Mouse (Mus musculus) natural killer cell, adult 2 months (primary cell): ENCODE data around the gene Mrpl20.
"Not testable (repeated sequence)": the region's sequence is repeated elsewhere in the genome, so short reads cannot be mapped to it uniquely, and the experiment has no call there.

Experiments used
- DNase-seq, 2 experiments: peaks; one replicate each; pipeline ENCODE4 v3.0.0; 2022; ENCODE audit warnings: low spot score in 2 of 2

Mrpl20 gene

GRCm38 (mm10) chr4:155783486-155784080, 19.1 kb upstream of the Mrpl20 start:
- DNase-seq = no peak

- DNase-seq = peak; percentile 40 to 59
Measured at GRCm38 (mm10) chr4:155784081-155784701, 18.5 kb upstream of the Mrpl20 start.

- no peak for DNase-seq
Measured at GRCm38 (mm10) chr4:155785246-155785645, 17.4 kb upstream of the Mrpl20 start.

GRCm38 (mm10) chr4:155785819-155786218, 16.9 kb upstream of the Mrpl20 start, which contains the start of gene Tmem88b:
TSS of gene Tmem88b (minus strand) at chr4:155785874.
- DNase-seq = no peak

GRCm38 (mm10) chr4:155788300-155788699, 14.4 kb upstream of the Mrpl20 start:
- no peak for DNase-seq

GRCm38 (mm10) chr4:155788833-155789232, 13.8 kb upstream of the Mrpl20 start:
- not testable (repeated sequence) for DNase-seq

GRCm38 (mm10) chr4:155790021-155790489, 12.6 kb upstream of the Mrpl20 start, which contains the start of gene Ankrd65:
TSS of gene Ankrd65 (plus strand) at chr4:155790439.
- DNase-seq = no peak

GRCm38 (mm10) chr4:155790650-155791161, 12.0 kb upstream of the Mrpl20 start:
- no peak for DNase-seq

GRCm38 (mm10) chr4:155791240-155791933, 11.3 kb upstream of the Mrpl20 start:
- no peak for DNase-seq

- no peak for DNase-seq
Measured at GRCm38 (mm10) chr4:155793730-155794129, 8.9 kb upstream of the Mrpl20 start.

- no peak for DNase-seq
Measured at GRCm38 (mm10) chr4:155802075-155802474, 603 bp upstream of the Mrpl20 start.

- DNase-seq = peak; percentile 92 to 95
Measured at GRCm38 (mm10) chr4:155803340-155804041, 813 bp downstream of the Mrpl20 start.

- no peak for DNase-seq
Measured at GRCm38 (mm10) chr4:155807841-155808240, 5.2 kb downstream of the Mrpl20 start.

- DNase-seq = peak; percentile 92 to 93
Measured at GRCm38 (mm10) chr4:155811929-155812664, 9.4 kb downstream of the Mrpl20 start, which contains the start of gene Ccnl2. TSS of gene Ccnl2 (plus strand) at chr4:155812489.

GRCm38 (mm10) chr4:155812665-155813181, 10.0 kb downstream of the Mrpl20 start:
- peak in 1 of 2 experiments; percentile 21 for DNase-seq

- no peak for DNase-seq
Measured at GRCm38 (mm10) chr4:155817533-155817932, 14.9 kb downstream of the Mrpl20 start.

- peak; percentile 26 to 46 for DNase-seq
Measured at GRCm38 (mm10) chr4:155821025-155821424, 18.3 kb downstream of the Mrpl20 start.

GRCm38 (mm10) chr4:155823443-155823842, 20.8 kb downstream of the Mrpl20 start:
- no peak for DNase-seq

GRCm38 (mm10) chr4:155829866-155830265, 27.2 kb downstream of the Mrpl20 start:
- DNase-seq = no peak

- no peak for DNase-seq
Measured at GRCm38 (mm10) chr4:155830596-155830995, 27.9 kb downstream of the Mrpl20 start.
